Mouse (Mus musculus) kidney, embryonic 16.5 days (tissue): ENCODE results near the gene Cacng8. TPM values are rescaled to one million over a fixed set of nuclear protein-coding genes. Genes with fewer than 3 reads are reported as not detected.
"Not testable (repeated sequence)": the region's sequence is repeated elsewhere in the genome, so short reads cannot be mapped to it uniquely, and the experiment has no call there.

Source experiments
- ATAC-seq: fragments of 200-750 bp; cut with Nextera tagmentation; 2 replicates; pipeline ENCODE4 v1.8.0; 2017; ENCODE audit warnings: moderate TSS enrichment; ENCODE audit not compliant: low FRiP score, low TSS enrichment
- H3K27ac ChIP-seq: fragments of 300-500 bp; sonication (generic); 2 replicates; pipeline ENCODE4 v1.5.1; 2014; ENCODE audit warnings: low read length
- H3K27me3 ChIP-seq: fragments of 300-500 bp; sonication (generic); 2 replicates; pipeline ENCODE4 v1.6.1; 2014; ENCODE audit warnings: low read length, control low read depth, mixed read lengths; ENCODE audit not compliant: insufficient read depth
- H3K36me3 ChIP-seq: fragments of 300-500 bp; sonication (generic); 2 replicates; pipeline ENCODE4 v1.6.1; 2014; ENCODE audit warnings: low read length, control low read depth, mixed read lengths; ENCODE audit not compliant: insufficient read depth
- H3K4me1 ChIP-seq: fragments of 300-500 bp; sonication (generic); 2 replicates; pipeline ENCODE4 v1.6.1; 2014; ENCODE audit warnings: low read length, control low read depth, mixed read lengths; ENCODE audit not compliant: insufficient read depth
- H3K4me2 ChIP-seq: fragments of 300-500 bp; sonication (generic); replicated peaks from 2 replicates; pipeline ENCODE4 v1.6.1; 2014; ENCODE audit warnings: low read depth, low read length
- H3K4me3 ChIP-seq: fragments of 300-500 bp; sonication (generic); 2 replicates; pipeline ENCODE4 v1.5.1; 2014; ENCODE audit warnings: mild to moderate bottlenecking, low read length
- H3K9ac ChIP-seq: fragments of 300-500 bp; sonication (generic); replicated peaks from 2 replicates; pipeline ENCODE4 v1.6.1; 2014; ENCODE audit warnings: low read length
- H3K9me3 ChIP-seq: fragments of 300-500 bp; sonication (generic); 2 replicates; pipeline ENCODE4 v1.6.1; 2016; ENCODE audit warnings: low read length, control low read depth
- WGBS: fragments of 180-500 bp; shearing (Covaris S2); extraction: QIAGEN DNeasy Blood & Tissue Kit; methylation state at CpG from one replicate; pipeline ENCODE4 v1.1.7; 2014; 5-methylcytosine and 5-hydroxymethylcytosine counted together
- polyA plus RNA-seq: library from polyadenylated mRNA; unstranded; fragments of >200 nt; fragmentation: Nextera tagmentation; extraction: Ambion mirVana; gene quantifications from 2 replicates; pipeline ENCODE4 v1.2.1, GENCODE M21; 2015

The Cacng8 gene
- polyA plus RNA-seq, 1 experiment from 2014 or later, result 1.0 TPM

GRCm38 (mm10) chr7:3398363-3398762, 7.9 kb downstream of the Cacng8 start:
- 91% methylated on average over 8 of the region's 8 CpGs for WGBS
- H3K4me3 ChIP-seq, H3K9ac ChIP-seq, H3K36me3 ChIP-seq, ATAC-seq, H3K4me2 ChIP-seq, H3K4me1 ChIP-seq, H3K27ac ChIP-seq, H3K9me3 ChIP-seq, H3K27me3 ChIP-seq: not testable (repeated sequence)

DNA sequence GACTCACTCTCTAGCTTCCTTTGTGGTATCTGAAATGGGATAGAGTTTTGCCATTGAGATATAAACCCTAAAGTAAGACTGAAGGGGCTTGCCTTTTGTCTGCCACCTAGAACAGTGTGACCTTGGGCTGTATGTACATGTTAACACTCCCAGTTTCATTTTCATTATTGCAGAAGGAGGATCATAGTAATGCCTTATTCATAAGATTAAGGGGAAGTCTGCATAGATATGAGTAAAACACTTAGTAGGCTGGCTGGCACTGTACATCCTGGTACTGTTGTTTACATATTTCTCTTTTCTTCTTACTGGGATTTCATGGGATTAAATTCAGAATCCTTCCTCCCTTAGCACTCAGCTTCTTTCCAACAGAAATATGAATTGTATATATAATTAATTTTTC, 9.5 kb downstream of the Cacng8 start:
- no peaks in the 10 kb centered on the region for H3K9me3 ChIP-seq
- ATAC-seq, result no peak
- H3K4me2 ChIP-seq, result no peak overlapping the region
- H3K27me3 ChIP-seq, result no peaks in the 10 kb centered on the region
- H3K9ac ChIP-seq, result no peak overlapping the region
- H3K36me3 ChIP-seq, result no peaks in the 10 kb centered on the region
- no peak overlapping the region for H3K4me3 ChIP-seq
- H3K4me1 ChIP-seq, result no peaks in the 10 kb centered on the region
- H3K27ac ChIP-seq, result no peak overlapping the region

GRCm38 (mm10) chr7:3409729-3410520, 19.4 kb downstream of the Cacng8 start:
- Histone ChIP-seq H3K27ac (no peak overlapping the region), H3K36me3 (no peaks in the 10 kb centered on the region), H3K9ac (no peak overlapping the region), H3K27me3 (peaks cover 46% of the 10 kb centered on the region), H3K4me1 (peaks cover 13% of the 10 kb centered on the region), H3K9me3 (no peaks in the 10 kb centered on the region), H3K4me2 (no peak overlapping the region), H3K4me3 (no peak overlapping the region)
- 64% methylated on average over 11 of the region's 11 CpGs for WGBS
- no peak for ATAC-seq

GRCm38 (mm10) chr7:3411160-3411941, 20.9 kb downstream of the Cacng8 start:
- Histone ChIP-seq H3K9ac (peak overlapping the region; percentile 55; the same call in 1 of the 2 replicates), H3K4me3 (peak overlapping the region; percentile 49), H3K27ac (no peak overlapping the region), H3K36me3 (no peaks in the 10 kb centered on the region), H3K4me1 (peaks cover 13% of the 10 kb centered on the region), H3K4me2 (peak overlapping the region; percentile 64), H3K9me3 (peaks cover 2% of the 10 kb centered on the region; the same call in 1 of the 2 replicates), H3K27me3 (peaks cover 60% of the 10 kb centered on the region)
- WGBS, result under 1% methylated on average over 33 of the region's 33 CpGs
- ATAC-seq, result peak; percentile 81

- Histone ChIP-seq H3K9ac (peak overlapping the region; percentile 53; the same call in 1 of the 2 replicates), H3K4me2 (peak overlapping the region; percentile 64), H3K36me3 (no peaks in the 10 kb centered on the region), H3K27me3 (peaks cover 66% of the 10 kb centered on the region), H3K4me1 (peaks cover 13% of the 10 kb centered on the region), H3K9me3 (peaks cover 3% of the 10 kb centered on the region; the same call in 1 of the 2 replicates), H3K27ac (no peak overlapping the region), H3K4me3 (peak overlapping the region; percentile 49)
- no peak for ATAC-seq
- WGBS, result under 1% methylated on average over 20 of the region's 20 CpGs
Measured at GRCm38 (mm10) chr7:3412036-3412435, 21.6 kb downstream of the Cacng8 start.

DNA sequence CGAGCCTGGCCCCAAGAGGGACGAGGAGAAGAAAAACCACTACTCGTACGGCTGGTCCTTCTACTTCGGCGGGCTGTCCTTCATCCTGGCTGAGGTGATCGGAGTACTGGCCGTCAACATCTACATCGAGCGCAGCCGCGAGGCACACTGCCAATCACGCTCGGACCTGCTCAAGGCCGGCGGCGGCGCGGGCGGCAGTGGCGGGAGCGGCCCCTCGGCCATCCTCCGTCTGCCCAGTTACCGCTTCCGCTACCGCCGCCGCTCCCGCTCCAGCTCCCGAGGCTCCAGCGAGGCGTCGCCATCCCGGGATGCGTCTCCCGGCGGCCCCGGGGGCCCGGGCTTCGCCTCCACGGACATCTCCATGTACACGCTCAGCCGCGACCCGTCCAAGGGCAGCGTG, 24.4 kb downstream of the Cacng8 start:
- peaks cover 3% of the 10 kb centered on the region; the same call in 1 of the 2 replicates for H3K9me3 ChIP-seq
- peaks cover 13% of the 10 kb centered on the region for H3K4me1 ChIP-seq
- H3K27ac ChIP-seq, result no peak overlapping the region
- H3K27me3 ChIP-seq, result peaks cover 83% of the 10 kb centered on the region
- ATAC-seq, result 0 out of 2 replicates have a peak, but pooled peaks have one; percentile 11
- H3K36me3 ChIP-seq, result no peaks in the 10 kb centered on the region
- H3K4me3 ChIP-seq, result peak overlapping the region; percentile 64
- H3K9ac ChIP-seq, result peak overlapping the region; percentile 66
- WGBS, result under 1% methylated on average over 34 of the region's 47 CpGs
- H3K4me2 ChIP-seq, result peak overlapping the region; percentile 100

DNA sequence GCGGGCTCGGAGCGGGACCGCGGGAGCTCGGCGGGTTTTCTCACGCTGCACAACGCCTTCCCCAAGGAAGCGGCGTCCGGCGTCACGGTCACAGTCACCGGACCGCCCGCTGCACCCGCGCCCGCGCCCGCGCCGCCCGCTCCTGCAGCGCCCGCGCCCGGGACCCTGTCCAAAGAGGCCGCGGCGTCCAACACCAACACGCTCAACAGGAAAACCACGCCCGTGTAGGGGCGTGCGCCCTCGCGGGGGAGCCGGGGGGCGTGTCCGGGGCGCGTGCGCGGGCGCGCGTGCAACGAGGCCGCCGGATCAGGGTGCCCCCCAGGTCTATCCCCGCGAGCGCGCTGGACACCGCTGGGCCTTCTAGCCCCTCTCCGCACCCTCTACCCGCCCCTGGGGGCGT, 24.9 kb downstream of the Cacng8 start:
- Histone ChIP-seq H3K4me3 (peak overlapping the region; percentile 64), H3K27me3 (peaks cover 86% of the 10 kb centered on the region), H3K4me1 (peaks cover 13% of the 10 kb centered on the region), H3K36me3 (no peaks in the 10 kb centered on the region), H3K9me3 (peaks cover 3% of the 10 kb centered on the region; the same call in 1 of the 2 replicates), H3K27ac (no peak overlapping the region), H3K9ac (peak overlapping the region; percentile 66), H3K4me2 (peak overlapping the region; percentile 100)
- peak; percentile 37; the same call in 1 of the 2 replicates for ATAC-seq
- WGBS, result 0% methylated on average over 48 of the region's 60 CpGs

DNA sequence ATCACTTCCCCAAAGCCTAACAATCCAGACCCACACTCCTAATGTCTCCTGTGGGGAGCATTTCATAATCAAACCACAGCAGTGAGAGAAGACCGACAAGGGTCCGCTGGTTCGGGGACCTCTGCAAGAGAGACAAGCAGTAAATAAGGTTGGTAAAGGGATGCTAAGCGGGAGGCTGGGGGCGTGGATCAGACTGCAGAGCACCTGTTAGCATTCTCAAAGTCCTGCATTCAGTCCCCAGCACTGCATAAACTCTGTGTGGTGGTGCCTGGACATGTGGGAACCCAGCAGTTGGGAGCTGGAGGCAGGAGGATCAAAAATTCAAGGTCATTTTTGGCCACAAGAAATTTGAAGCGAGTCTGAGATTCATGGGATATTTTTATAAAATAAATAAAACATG, 29.5 kb downstream of the Cacng8 start:
- no peak overlapping the region for H3K9ac ChIP-seq
- ATAC-seq, result no peak
- H3K4me3 ChIP-seq, result no peak overlapping the region
- H3K36me3 ChIP-seq, result no peaks in the 10 kb centered on the region
- H3K9me3 ChIP-seq, result peaks cover 3% of the 10 kb centered on the region; the same call in 1 of the 2 replicates
- peaks cover 83% of the 10 kb centered on the region for H3K27me3 ChIP-seq
- H3K4me1 ChIP-seq, result peaks cover 8% of the 10 kb centered on the region; the same call in 1 of the 2 replicates
- WGBS, result 31% methylated on average over 6 of the region's 6 CpGs
- H3K27ac ChIP-seq, result no peak overlapping the region
- no peak overlapping the region for H3K4me2 ChIP-seq

DNA sequence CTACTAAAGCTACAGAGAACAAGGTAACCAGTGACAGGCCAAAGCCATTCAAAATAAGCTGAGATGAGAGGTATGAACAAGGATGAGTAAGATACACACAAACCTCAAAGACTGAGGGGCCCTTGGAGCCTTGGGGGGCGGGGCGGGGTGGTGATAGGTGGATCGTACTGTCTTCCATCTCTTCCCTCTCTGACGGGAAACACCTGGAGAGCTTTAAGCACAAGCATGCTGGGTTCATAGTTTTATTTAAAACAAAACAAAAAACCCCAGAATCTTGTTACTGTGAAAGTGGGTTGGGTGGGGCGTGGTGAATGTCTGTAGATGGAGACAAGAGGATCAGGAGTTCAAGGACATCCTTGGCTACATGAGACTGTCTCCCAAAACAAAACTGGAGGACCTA, 30.0 kb downstream of the Cacng8 start:
- 46% methylated on average over 5 of the region's 5 CpGs for WGBS
- peaks cover 3% of the 10 kb centered on the region; the same call in 1 of the 2 replicates for H3K9me3 ChIP-seq

More for the DNA sequence above, 30.0 kb downstream of the Cacng8 start:
- peaks cover 84% of the 10 kb centered on the region for H3K27me3 ChIP-seq
- no peak overlapping the region for H3K4me2 ChIP-seq
- H3K36me3 ChIP-seq, result no peaks in the 10 kb centered on the region
- H3K9ac ChIP-seq, result no peak overlapping the region
- H3K27ac ChIP-seq, result no peak overlapping the region
- H3K4me3 ChIP-seq, result no peak overlapping the region
- peaks cover 8% of the 10 kb centered on the region; the same call in 1 of the 2 replicates for H3K4me1 ChIP-seq
- ATAC-seq, result no peak
